Mouse (Mus musculus): Measurements from ENCODE around the gene Ackr3.

Ackr3 gene

GRCm38 (mm10) chr1:90258253-90258887 is 54.6 kb downstream of the Ackr3 start:
- DNase-seq (ENCODE audit: low read depth), result no peak

GRCm38 (mm10) chr1:90260704-90261581 is 57.2 kb downstream of the Ackr3 start:
- DNase-seq (ENCODE audit: low read depth), result no peak

- no peak for DNase-seq (ENCODE audit: low read depth)
Observed at GRCm38 (mm10) chr1:90262380-90262779, 58.6 kb downstream of the Ackr3 start.
